Mouse (Mus musculus) ES-Bruce4 (cell line): ENCODE results near the gene 4930590J08Rik.

Experiments
- CTCF ChIP-seq: IDR thresholded peaks from one replicate; pipeline ENCODE4 v1.8.1; 2011; ENCODE audit warnings: low read depth, low read length
- EP300 ChIP-seq: IDR thresholded peaks from 2 replicates; pipeline ENCODE4 v1.6.1; 2011; ENCODE audit warnings: low read depth, low read length; ENCODE audit not compliant: insufficient read depth
- POLR2A ChIP-seq: IDR thresholded peaks from one replicate; pipeline ENCODE4 v1.8.1; 2011; ENCODE audit warnings: low read length; ENCODE audit not compliant: insufficient read depth

DNA sequence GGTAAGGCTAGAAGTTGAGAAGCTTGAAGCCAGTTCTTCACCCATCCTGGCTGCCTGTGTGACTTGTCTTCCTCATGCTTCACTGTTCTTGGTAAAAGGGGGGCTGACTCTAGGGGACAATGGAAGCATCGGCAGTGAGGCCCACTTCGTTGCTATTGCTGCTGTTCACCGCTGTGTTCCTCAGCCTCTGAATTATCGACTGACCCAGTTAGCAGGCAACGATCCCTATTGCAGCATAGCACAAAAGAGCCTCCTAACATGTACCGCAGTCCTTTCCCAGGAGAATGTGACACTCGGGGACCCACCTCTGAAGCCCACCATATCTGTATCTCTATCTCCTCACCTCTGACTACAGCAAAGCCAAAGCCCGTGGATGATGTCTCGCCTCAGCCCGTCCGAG is 15.1 kb downstream of the 4930590J08Rik start:
- TF ChIP-seq POLR2A (no peak), CTCF (no peak), EP300 (no peak)
